10 mouse cellular contexts compared by ENCODE assay signal in the genomic region with DNA sequence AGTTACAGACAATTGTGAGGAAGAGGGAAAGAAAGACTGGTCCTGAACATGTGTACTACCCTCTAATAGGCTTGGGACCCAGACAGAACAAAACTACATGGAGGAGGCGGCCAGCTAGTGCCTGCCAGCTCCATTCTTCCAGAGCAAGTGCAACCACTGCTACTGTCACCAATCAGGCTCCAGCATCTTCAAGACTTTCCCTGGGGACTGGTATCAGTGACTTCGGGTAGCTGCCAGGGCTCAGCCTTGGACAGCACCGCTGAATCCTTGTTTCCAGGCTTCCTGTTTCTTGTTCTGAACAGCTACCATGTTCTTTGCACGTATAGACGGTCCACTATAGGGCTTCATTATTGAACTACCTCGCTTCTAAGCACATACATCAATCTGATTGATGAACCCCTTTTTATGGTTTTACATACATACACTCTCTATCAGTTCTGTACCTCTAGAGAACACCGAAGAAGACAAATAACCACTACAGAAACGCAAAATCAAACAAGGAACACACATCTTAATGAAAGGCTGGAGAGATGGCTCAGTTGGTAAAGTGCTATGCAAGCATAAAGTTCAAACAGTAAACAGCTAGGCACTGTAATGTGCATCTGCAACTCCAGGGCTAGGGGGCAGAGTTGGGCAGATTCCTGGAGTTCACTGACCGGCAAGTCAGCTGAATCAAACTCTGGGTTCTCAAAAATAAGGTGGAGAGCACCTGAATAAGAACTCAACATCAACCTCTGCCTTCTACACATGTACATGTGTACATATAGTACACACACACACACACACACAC. TPM values are rescaled to one million over a fixed set of nuclear protein-coding genes. Genes with fewer than 3 reads are reported as not detected.
DNase-seq lines count a peak whose midpoint lies in the region; ATAC-seq and TF ChIP-seq lines count a peak whose summit lies in the region.
"Had no signal": no experiment of that assay in that cellular context is flagged by ENCODE, and none has a peak within 500 bp of the region (broad histone marks: within the 10 kb centered on the region; RNA-seq: fewer than 3 reads in every experiment).

No protein-coding gene starts in this region.

- intact Hi-C loops in gastrocnemius, postnatal 36 days (cut with DNase I) = loop anchor here (5.0 kb wide), 1 partner anchor 36 kb away; the partner anchor contains the start of gene Cpd

- ATAC-seq in liver, postnatal 0 days = no peak
- ATAC-seq in lung, postnatal 0 days = no peak

- no peak overlapping the region for H3K27ac ChIP-seq in liver, postnatal 0 days (ENCODE audit: low read depth)
- H3K27ac ChIP-seq in lung, postnatal 0 days (ENCODE audit: low read length) = no peak overlapping the region
- H3K27ac ChIP-seq: limb, embryonic 13.5 days had no signal

- TF ChIP-seq EP300 in liver, postnatal 0 days (IDR thresholded peaks at IDR 0.05; ENCODE audit: low read depth) = no peak
- no peak for TF ChIP-seq EP300 in lung, postnatal 0 days (IDR thresholded peaks at IDR 0.05)

- no peaks in the 10 kb centered on the region for H3K9me3 ChIP-seq in liver, postnatal 0 days (ENCODE audit: low read length)
- H3K9me3 ChIP-seq in lung, postnatal 0 days (ENCODE audit: low read length) = no peaks in the 10 kb centered on the region
- H3K9me3 ChIP-seq: limb, embryonic 13.5 days had no signal

- peak; percentile 10 to 23 for DNase-seq in gastrocnemius, adult 8-10 months (ENCODE audit: low spot score in 2 of 2)
- DNase-seq in gastrocnemius, postnatal 36 days = no peak
- no peak for DNase-seq in liver, postnatal 0 days
- no peak for DNase-seq in liver
- peak; percentile 41 for DNase-seq in adipocyte (ENCODE audit: low spot score)
- peak; percentile 25 for DNase-seq in lung, postnatal 0 days (ENCODE audit: low spot score)
- DNase-seq in spleen, postnatal 36 days (ENCODE audit: low spot score in 2 of 2) = no peak
- no peak for DNase-seq in right cerebral cortex, adult 18-20 months
- DNase-seq: thymus, postnatal 25 days had no signal

- peaks cover 40% of the 10 kb centered on the region for H3K36me3 ChIP-seq in liver, postnatal 0 days (replicated peaks; ENCODE audit: insufficient read depth, low read length)
- peaks cover 18% of the 10 kb centered on the region for H3K36me3 ChIP-seq in lung, postnatal 0 days (ENCODE audit: insufficient read depth, low read length)

- H3K9ac ChIP-seq in liver, postnatal 0 days (replicated peaks) = no peak overlapping the region
- H3K9ac ChIP-seq in lung, postnatal 0 days (replicated peaks; ENCODE audit: low read depth) = no peak overlapping the region
- H3K9ac ChIP-seq: limb, embryonic 13.5 days had no signal

- no peak overlapping the region for H3K4me2 ChIP-seq in liver, postnatal 0 days (ENCODE audit: low read depth, low read length)
- no peak overlapping the region for H3K4me2 ChIP-seq in lung, postnatal 0 days (replicated peaks; ENCODE audit: low read depth, low read length)
- H3K4me2 ChIP-seq: limb, embryonic 13.5 days had no signal

- H3K4me3 ChIP-seq in liver, postnatal 0 days (ENCODE audit: low read depth, low read length) = no peak overlapping the region
- H3K4me3 ChIP-seq in lung, postnatal 0 days (ENCODE audit: low read depth, low read length) = no peak overlapping the region
- H3K4me3 ChIP-seq: limb, embryonic 13.5 days had no signal

- 85% methylated on average over 9 of the region's 9 CpGs for WGBS in liver, postnatal 0 days (ENCODE audit: insufficient replicate concordance)
- 84% methylated on average over 9 of the region's 9 CpGs for WGBS in lung, postnatal 0 days

- peak; percentile 55 for TF ChIP-seq CTCF in liver, postnatal 0 days (IDR thresholded peaks at IDR 0.05; ENCODE audit: low read depth)
- TF ChIP-seq CTCF in lung, postnatal 0 days (IDR thresholded peaks at IDR 0.05) = peak; percentile 64

- H3K4me1 ChIP-seq in liver, postnatal 0 days (ENCODE audit: insufficient read depth) = no peaks in the 10 kb centered on the region
- H3K4me1 ChIP-seq in lung, postnatal 0 days (ENCODE audit: insufficient read depth, low read depth, low read length) = no peaks in the 10 kb centered on the region

- H3K27me3 ChIP-seq in liver, postnatal 0 days (ENCODE audit: insufficient read depth, low read length) = no peaks in the 10 kb centered on the region
- no peaks in the 10 kb centered on the region for H3K27me3 ChIP-seq in lung, postnatal 0 days (replicated peaks; ENCODE audit: insufficient read depth, low read length)
- H3K27me3 ChIP-seq: limb, embryonic 13.5 days had no signal

RNA-seq across cellular contexts. Expression of gene Cpd, which starts 35.9 kb away (rescaled TPM):
- 10 to 100 TPM; 26.9 to 31.3 (median 28.8) TPM for total RNA-seq in gastrocnemius, adult 8-10 months (2022)
- 10 to 100 TPM; 28.2 to 28.9 TPM for total RNA-seq in gastrocnemius, postnatal 36 days (2021)
- polyA plus RNA-seq in liver, postnatal 0 days (2015; fragmentation: Nextera tagmentation; extraction: Ambion mirVana) = 3.3 and 3.7 TPM in 2 replicates
- 15.7 and 16.7 TPM in 2 replicates for polyA plus RNA-seq in lung, postnatal 0 days (2015; fragmentation: Nextera tagmentation; extraction: Ambion mirVana)

RNA-seq across cellular contexts. Expression of gene Gosr1, which starts 47.5 kb away (rescaled TPM):
- 10 to 100 TPM; 15.9 to 26.4 (median 18.8) TPM for total RNA-seq in gastrocnemius, adult 8-10 months (2022)
- 10 to 100 TPM; 19.3 to 20.5 TPM for total RNA-seq in gastrocnemius, postnatal 36 days (2021)
- polyA plus RNA-seq in liver, postnatal 0 days (2015; fragmentation: Nextera tagmentation; extraction: Ambion mirVana) = 10.1 and 12.9 TPM in 2 replicates
- 19.5 and 21.6 TPM in 2 replicates for polyA plus RNA-seq in lung, postnatal 0 days (2015; fragmentation: Nextera tagmentation; extraction: Ambion mirVana)

Comparison
In these comparisons a context has a peak if more than half of its experiments do, and no peak if none do; other contexts are left out.
1. DNase-seq: peak in gastrocnemius, adult 8-10 months (2 of 2), adipocyte (single experiment) and lung, postnatal 0 days (single experiment); none in gastrocnemius, postnatal 36 days (0 of 2), liver, postnatal 0 days (single experiment), liver (single experiment), spleen, postnatal 36 days (0 of 2) and right cerebral cortex, adult 18-20 months (single experiment).